Mouse (Mus musculus) cortical plate, adult 2 months (tissue): ENCODE measurements around the gene Hbb-y.

ENCODE experiments used
- CTCF ChIP-seq: fragments of 200-500 bp; IDR thresholded peaks from 2 replicates; pipeline ENCODE4 v1.5.1; 2011; ENCODE audit warnings: mild to moderate bottlenecking, control low read depth, low read length; ENCODE audit not compliant: insufficient read depth; ENCODE audit errors: extremely low read depth
- POLR2A ChIP-seq: fragments of 200-500 bp; IDR thresholded peaks from 2 replicates; pipeline ENCODE4 v1.6.1; 2011; ENCODE audit warnings: mild to moderate bottlenecking, low read length, control low read depth; ENCODE audit not compliant: insufficient read depth; ENCODE audit errors: extremely low read depth

GRCm38 (mm10) chr7:103886152-103886551 lies 33.1 kb upstream of the Hbb-y start, which contains the start of gene Olfr66:
- no peak for TF ChIP-seq CTCF
- TF ChIP-seq POLR2A = no peak
